Mouse (Mus musculus): Measurements from ENCODE around the gene Peak1.

Gene Peak1

GRCm38 (mm10) chr9:56415935-56416607, 1.8 kb downstream of the Peak1 start:
- DNase-seq: no peak

- no peak for DNase-seq
Observed at GRCm38 (mm10) chr9:56415393-56415792, 2.5 kb downstream of the Peak1 start.

GRCm38 (mm10) chr9:56414322-56414721, 3.5 kb downstream of the Peak1 start:
- no peak for DNase-seq

- no peak for DNase-seq
Observed at GRCm38 (mm10) chr9:56412716-56413115, 5.2 kb downstream of the Peak1 start.

- no peak for DNase-seq
Observed at GRCm38 (mm10) chr9:56409928-56410327, 7.9 kb downstream of the Peak1 start.

- DNase-seq: no peak
Observed at GRCm38 (mm10) chr9:56404619-56405018, 13.2 kb downstream of the Peak1 start.

GRCm38 (mm10) chr9:56396306-56396705, 21.6 kb downstream of the Peak1 start:
- no peak for DNase-seq

- DNase-seq: no peak
Observed at GRCm38 (mm10) chr9:56392857-56393256, 25.0 kb downstream of the Peak1 start.

- DNase-seq: no peak
Observed at GRCm38 (mm10) chr9:56382786-56383185, 35.1 kb downstream of the Peak1 start.

- no peak for DNase-seq
Observed at GRCm38 (mm10) chr9:56374401-56374800, 43.5 kb downstream of the Peak1 start.

- no peak for DNase-seq
Observed at GRCm38 (mm10) chr9:56370710-56371109, 47.2 kb downstream of the Peak1 start.

GRCm38 (mm10) chr9:56368814-56369213, 49.1 kb downstream of the Peak1 start:
- no peak for DNase-seq

- no peak for DNase-seq
Observed at GRCm38 (mm10) chr9:56363306-56363705, 54.6 kb downstream of the Peak1 start.

GRCm38 (mm10) chr9:56359261-56359660, 58.6 kb downstream of the Peak1 start:
- no peak for DNase-seq

GRCm38 (mm10) chr9:56355186-56355585, 62.7 kb downstream of the Peak1 start:
- DNase-seq: no peak

- no peak for DNase-seq
Observed at GRCm38 (mm10) chr9:56346321-56346720, 71.5 kb downstream of the Peak1 start.

GRCm38 (mm10) chr9:56339426-56340195, 78.3 kb downstream of the Peak1 start:
- no peak for DNase-seq

- no peak for DNase-seq
Observed at GRCm38 (mm10) chr9:56334363-56334762, 83.5 kb downstream of the Peak1 start.

- no peak for DNase-seq
Observed at GRCm38 (mm10) chr9:56332774-56333173, 85.1 kb downstream of the Peak1 start.

GRCm38 (mm10) chr9:56326511-56327005, 91.3 kb downstream of the Peak1 start:
- no peak for DNase-seq

GRCm38 (mm10) chr9:56325725-56326124, 92.1 kb downstream of the Peak1 start:
- no peak for DNase-seq

- no peak for DNase-seq
Observed at GRCm38 (mm10) chr9:56324576-56325355, 93.1 kb downstream of the Peak1 start.

- DNase-seq: no peak
Observed at GRCm38 (mm10) chr9:56321291-56321690, 96.6 kb downstream of the Peak1 start.
